Mouse (Mus musculus) layer of hippocampus, postnatal 25 days (tissue): Measurements from ENCODE around the gene Ints11. TPM values are rescaled to one million over a fixed set of nuclear protein-coding genes. Genes with fewer than 3 reads are reported as not detected.

ENCODE experiments used
- microRNA-seq, 2 experiments: library from miRNA; unstranded; fragments of <30 nt; microRNA quantifications; one replicate each; pipeline ENCODE4 v1.2.0; 2021
- total RNA-seq, 2 experiments: library from RNA; stranded (reverse); gene quantifications; 2 replicates each; pipeline ENCODE4 v1.2.3; 2021

Ints11 gene
- total RNA-seq, 2 experiments from 2014 or later, result 35.6 to 36.4 TPM

Small RNAs within 50 kb of the gene (microRNA-seq; reads per million reads assigned to microRNA genes)
- gene Gm22991, result 0 reads per million in 2 experiments

Other genes starting within 250 kb of the Ints11 start
- gene Cdk11b, start 244.7 kb upstream of the Ints11 start, total RNA-seq, result 10 to 100 TPM; 41.1 to 47.3 TPM
- gene Gm10563, start 224.1 kb upstream of the Ints11 start, total RNA-seq, result not detected
- 1 to 10 TPM; 2.7 to 3.0 TPM for gene Mmp23, start 216.2 kb upstream of the Ints11 start, total RNA-seq
- gene Mib2, start 200.3 kb upstream of the Ints11 start, total RNA-seq, result 100 to 1,000 TPM in 1 of 2 experiments, 10 to 100 TPM in 1; 96.6 to 109 TPM
- gene Fndc10, start 175.2 kb upstream of the Ints11 start, total RNA-seq, result 10 to 100 TPM; 23.9 to 27.5 TPM
- 10 to 100 TPM; 78.8 to 84.0 TPM for gene Ssu72, start 164.7 kb upstream of the Ints11 start, total RNA-seq
- 10 to 100 TPM; 38.0 to 39.7 TPM for gene Tmem240, start 134.7 kb upstream of the Ints11 start, total RNA-seq
- 10 to 100 TPM; 47.5 to 56.3 TPM for gene Atad3a, start 108.5 kb upstream of the Ints11 start, total RNA-seq
- gene Vwa1, start 94.8 kb upstream of the Ints11 start, total RNA-seq, result 10 to 100 TPM in 1 of 2 experiments, 1 to 10 TPM in 1; 9.7 to 10.3 TPM
- 10 to 100 TPM; 31.3 to 33.9 TPM for gene Tmem88b, start 83.7 kb upstream of the Ints11 start, total RNA-seq
- not detected for gene Ankrd65, start 79.1 kb upstream of the Ints11 start, total RNA-seq
- gene Mrpl20, start 66.7 kb upstream of the Ints11 start, total RNA-seq, result 10 to 100 TPM; 82.3 to 93.0 TPM
- gene Ccnl2, start 57.1 kb upstream of the Ints11 start, total RNA-seq, result 10 to 100 TPM; 72.2 to 91.2 TPM
- 100 to 1,000 TPM in 1 of 2 experiments, 10 to 100 TPM in 1; 95.9 to 105 TPM for gene Aurkaip1, start 38.3 kb upstream of the Ints11 start, total RNA-seq
- 1 to 10 TPM; 7.5 to 7.7 TPM for gene Mxra8, start 29.9 kb upstream of the Ints11 start, total RNA-seq
- 10 to 100 TPM; 75.6 to 77.2 TPM for gene Dvl1, start 22.1 kb upstream of the Ints11 start, total RNA-seq
- gene Tas1r3, start 6.2 kb upstream of the Ints11 start, total RNA-seq, result under 1 TPM; 0.31 to 0.32 TPM
- gene Cptp, start 106 bp upstream of the Ints11 start, total RNA-seq, result 10 to 100 TPM; 29.7 to 33.0 TPM
- gene Pusl1, start 22.2 kb downstream of the Ints11 start, total RNA-seq, result 10 to 100 TPM; 58.3 to 69.5 TPM
- 100 to 1,000 TPM; 127 to 145 TPM for gene Acap3, start 22.3 kb downstream of the Ints11 start, total RNA-seq
- 10 to 100 TPM; 71.5 to 73.6 TPM for gene Ube2j2, start 74.3 kb downstream of the Ints11 start, total RNA-seq
- 10 to 100 TPM; 16.7 to 17.7 TPM for gene C1qtnf12, start 92.8 kb downstream of the Ints11 start, total RNA-seq
- gene B3galt6, start 123.1 kb downstream of the Ints11 start, total RNA-seq, result 10 to 100 TPM; 10.4 to 11.2 TPM
- 100 to 1,000 TPM; 180 to 193 TPM for gene Sdf4, start 123.3 kb downstream of the Ints11 start, total RNA-seq
- gene Tnfrsf4, start 144.3 kb downstream of the Ints11 start, total RNA-seq, result 1 to 10 TPM; 1.0 to 2.2 TPM
- gene Tnfrsf18, start 156.6 kb downstream of the Ints11 start, total RNA-seq, result not detected
- gene Ttll10, start 189.9 kb downstream of the Ints11 start, total RNA-seq, result under 1 TPM; 0.12 to 0.31 TPM
- 10 to 100 TPM; 21.6 to 30.3 TPM for gene 9430015G10Rik, start 240.4 kb downstream of the Ints11 start, total RNA-seq